Mouse (Mus musculus) ES-Bruce4 (cell line): ENCODE results near the gene Specc1l.

ENCODE experiments used
- CTCF ChIP-seq: IDR thresholded peaks from one replicate; pipeline ENCODE4 v1.8.1; 2011; ENCODE audit warnings: low read depth, low read length
- POLR2A ChIP-seq: IDR thresholded peaks from one replicate; pipeline ENCODE4 v1.8.1; 2011; ENCODE audit warnings: low read length; ENCODE audit not compliant: insufficient read depth

- TF ChIP-seq CTCF (no peak), POLR2A (no peak)
Observed at GRCm38 (mm10) chr10:75206192-75206591, 5.7 kb upstream of the Specc1l start.
